Mouse (Mus musculus) hindbrain, embryonic 12.5 days (tissue): ENCODE results near the gene Il23a. TPM values are rescaled to one million over a fixed set of nuclear protein-coding genes. Genes with fewer than 3 reads are reported as not detected.
A peak's percentile ranks its signal among the peaks of the same experiment; 100 is the strongest.

ENCODE experiments used
- ATAC-seq: fragments of 200-750 bp; cut with Nextera tagmentation; 2 replicates; pipeline ENCODE4 v1.8.0; 2017; ENCODE audit warnings: moderate TSS enrichment; ENCODE audit not compliant: low FRiP score
- H3K27ac ChIP-seq: fragments of 300-500 bp; sonication (generic); 2 replicates; pipeline ENCODE4 v1.5.1; 2016; ENCODE audit warnings: mild to moderate bottlenecking
- H3K27me3 ChIP-seq: fragments of 300-500 bp; sonication (generic); 2 replicates; pipeline ENCODE4 v1.6.1; 2016; ENCODE audit warnings: mild to moderate bottlenecking
- H3K36me3 ChIP-seq: fragments of 300-500 bp; sonication (generic); 2 replicates; pipeline ENCODE4 v1.6.1; 2016; ENCODE audit warnings: mild to moderate bottlenecking
- H3K4me1 ChIP-seq: fragments of 300-500 bp; sonication (generic); 2 replicates; pipeline ENCODE4 v1.6.1; 2016
- H3K4me2 ChIP-seq: fragments of 300-500 bp; sonication (generic); replicated peaks from 2 replicates; pipeline ENCODE4 v1.6.1; 2016; ENCODE audit warnings: mild to moderate bottlenecking
- H3K4me3 ChIP-seq: fragments of 300-500 bp; sonication (generic); 2 replicates; pipeline ENCODE4 v1.5.1; 2016; ENCODE audit warnings: mild to moderate bottlenecking
- H3K9ac ChIP-seq: fragments of 300-500 bp; sonication (generic); 2 replicates; pipeline ENCODE4 v1.6.1; 2016; ENCODE audit warnings: mild to moderate bottlenecking, moderate library complexity
- H3K9me3 ChIP-seq: fragments of 300-500 bp; sonication (generic); replicated peaks from 2 replicates; pipeline ENCODE4 v1.6.1; 2016; ENCODE audit warnings: mild to moderate bottlenecking
- WGBS: fragments of 180-500 bp; shearing (Covaris S2); methylation state at CpG from one replicate; pipeline ENCODE4 v1.1.7; 2016; 5-methylcytosine and 5-hydroxymethylcytosine counted together
- polyA plus RNA-seq: library from polyadenylated mRNA; unstranded; fragments of >200 nt; fragmentation: Nextera tagmentation; extraction: Ambion mirVana; gene quantifications from 2 replicates; pipeline ENCODE4 v1.2.1, GENCODE M21; 2016

Gene Il23a
- polyA plus RNA-seq, result 0.22 TPM in 1 of 2 replicates, not detected in the other

DNA sequence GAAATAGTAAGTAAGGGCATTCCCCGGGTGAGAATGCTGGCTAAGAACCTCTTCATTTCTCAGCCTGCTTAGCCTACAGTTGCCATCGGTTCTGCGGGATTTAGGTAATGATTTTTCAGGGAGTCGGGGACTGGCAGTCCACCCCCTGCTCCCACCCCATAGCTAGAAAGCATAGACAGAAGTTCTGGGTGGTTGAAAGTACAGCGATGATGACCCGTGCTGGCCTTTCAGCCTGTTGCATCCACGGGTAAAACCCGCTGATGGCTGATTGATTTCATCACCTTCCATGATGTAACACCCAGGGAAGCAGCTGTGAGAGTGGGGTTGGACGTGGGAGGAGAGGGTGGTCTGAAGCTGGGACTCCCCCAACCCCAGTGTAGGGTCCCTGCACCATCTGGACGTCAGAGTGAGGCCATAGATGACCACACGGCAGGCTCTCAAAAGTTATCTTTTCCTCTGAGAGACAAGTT, at the start of gene Il23a:
Gene Il23a (minus strand): TSS at position 51 of the 470 bp plus-strand sequence.
- no peak within 1 kb of the TSS for H3K9ac ChIP-seq
- H3K9me3 ChIP-seq, result no peaks in the 10 kb centered on the region
- WGBS, result 83% methylated on average over 11 of the region's 11 CpGs
- H3K27ac ChIP-seq, result no peak within 1 kb of the TSS
- H3K36me3 ChIP-seq, result no peaks in the 10 kb centered on the region
- ATAC-seq, result no peak
- no peak within 1 kb of the TSS for H3K4me2 ChIP-seq
- H3K27me3 ChIP-seq, result peaks cover 3% of the 10 kb centered on the region; the same call in 1 of the 2 replicates
- H3K4me3 ChIP-seq, result no peak within 1 kb of the TSS
- H3K4me1 ChIP-seq, result peaks cover 9% of the 10 kb centered on the region

DNA sequence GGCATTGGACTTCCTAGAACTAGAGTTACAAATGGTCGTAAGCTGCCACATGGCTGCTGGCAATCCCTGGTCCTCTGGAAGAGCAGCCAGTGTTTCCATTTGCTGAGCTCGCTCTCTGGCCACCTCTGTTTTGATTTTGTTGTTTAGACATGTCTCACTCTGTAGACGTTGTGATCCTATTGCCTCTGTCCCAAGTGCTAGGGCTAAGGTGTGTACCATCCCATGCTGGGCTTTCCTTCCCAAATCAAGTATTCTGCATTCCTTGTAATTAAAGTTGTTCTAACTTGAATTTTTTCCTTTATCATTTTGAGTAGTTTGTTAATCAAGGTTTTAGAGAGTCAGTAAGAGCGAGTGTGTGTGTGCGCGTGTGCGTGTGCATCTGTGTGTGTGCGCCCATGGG, 49.0 kb upstream of the Il23a start:
- no peaks in the 10 kb centered on the region for H3K27me3 ChIP-seq
- no peak for ATAC-seq
- WGBS, result 94% methylated on average over 8 of the region's 8 CpGs

DNA sequence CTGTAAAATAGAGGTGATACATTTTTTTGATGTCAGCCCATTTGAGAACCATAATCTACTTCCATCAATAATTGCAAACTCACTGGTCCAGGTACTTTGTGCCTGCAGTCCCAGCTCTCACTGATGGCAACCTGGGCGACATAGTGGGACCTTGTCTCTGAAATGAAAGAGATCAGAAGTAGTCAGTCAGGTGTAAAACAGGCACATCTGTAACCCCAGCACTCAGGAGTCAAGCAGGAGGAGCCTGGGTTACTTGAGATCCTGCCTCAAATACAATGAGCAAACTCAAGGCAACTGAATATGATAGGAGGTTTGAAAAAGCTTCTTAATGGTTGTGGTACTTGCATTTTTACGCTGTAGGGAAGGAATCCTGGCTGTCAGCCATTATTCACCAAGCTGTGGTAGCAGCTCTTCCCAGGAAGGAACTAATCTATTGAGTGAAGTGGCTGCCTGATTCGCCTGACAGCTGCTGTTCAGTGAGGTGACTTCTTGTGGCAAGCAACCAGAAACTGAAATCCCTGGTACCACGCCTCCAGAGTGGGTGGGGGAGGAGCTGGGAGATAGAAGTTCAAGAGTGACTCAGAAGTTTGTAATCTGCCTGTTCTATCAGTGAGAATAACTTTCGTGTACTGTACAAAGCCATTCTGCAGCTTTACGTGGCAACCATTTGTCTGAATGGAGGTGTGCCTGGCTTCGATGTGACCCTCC, 46.2 kb upstream of the Il23a start:
- Histone ChIP-seq H3K36me3 (peaks cover 6% of the 10 kb centered on the region; the same call in 1 of the 2 replicates), H3K27ac (no peak overlapping the region), H3K4me3 (no peak overlapping the region), H3K9me3 (no peaks in the 10 kb centered on the region), H3K27me3 (no peaks in the 10 kb centered on the region), H3K9ac (no peak overlapping the region), H3K4me1 (peaks cover 7% of the 10 kb centered on the region; the same call in 1 of the 2 replicates), H3K4me2 (no peak overlapping the region)
- ATAC-seq, result no peak
- WGBS, result 72% methylated on average over 7 of the region's 7 CpGs

More for the DNA sequence above, 49.0 kb upstream of the Il23a start:
- H3K4me1 ChIP-seq, result peaks cover 7% of the 10 kb centered on the region; the same call in 1 of the 2 replicates
- no peak overlapping the region for H3K27ac ChIP-seq
- no peaks in the 10 kb centered on the region for H3K9me3 ChIP-seq
- H3K4me2 ChIP-seq, result no peak overlapping the region
- H3K36me3 ChIP-seq, result peaks cover 32% of the 10 kb centered on the region
- no peak overlapping the region for H3K4me3 ChIP-seq
- no peak overlapping the region for H3K9ac ChIP-seq

DNA sequence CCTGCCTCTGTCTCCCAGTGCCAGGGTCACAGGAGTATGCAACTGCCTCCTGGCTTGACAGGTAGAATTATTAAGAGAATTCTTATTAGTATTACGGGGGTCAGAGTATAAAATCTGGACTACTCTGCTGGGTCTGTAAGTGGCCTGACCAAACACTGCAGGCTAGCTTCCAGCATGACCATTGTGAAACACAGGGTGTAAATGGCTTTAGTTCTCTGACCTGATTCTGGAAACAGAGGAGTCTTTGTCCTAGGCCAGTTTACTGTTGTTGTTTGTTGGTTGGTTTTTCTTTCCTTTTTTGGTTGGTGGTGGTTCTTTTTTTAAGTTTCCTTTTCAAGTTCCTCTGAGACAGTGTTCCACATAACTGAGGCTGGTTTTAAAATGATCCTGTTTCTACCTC, 44.9 kb upstream of the Il23a start:
- H3K4me1 ChIP-seq, result peaks cover 19% of the 10 kb centered on the region
- no peak for ATAC-seq

DNA sequence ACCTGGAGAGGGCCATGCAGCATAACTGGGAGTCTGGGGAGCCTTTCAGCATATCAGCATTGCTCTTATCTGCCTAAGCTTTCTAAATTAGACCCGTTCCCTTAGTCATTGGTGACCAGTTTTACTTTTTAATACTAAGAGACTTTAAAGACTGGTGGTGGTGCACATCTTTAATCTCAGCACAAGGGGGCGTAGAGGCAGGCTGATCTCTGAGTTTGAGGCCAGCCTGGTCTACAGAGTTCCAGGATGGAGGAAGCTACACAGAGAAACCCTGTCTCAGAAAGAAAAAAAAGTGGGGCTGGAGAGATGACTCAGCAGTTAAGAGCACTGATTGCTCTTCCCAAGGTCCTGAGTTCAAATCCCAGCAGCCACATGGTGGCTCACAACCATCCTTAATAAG, 41.7 kb upstream of the Il23a start:
- ATAC-seq, result no peak
- Histone ChIP-seq H3K4me1 (peaks cover 28% of the 10 kb centered on the region), H3K9ac (no peak overlapping the region), H3K4me3 (no peak overlapping the region), H3K4me2 (no peak overlapping the region), H3K36me3 (no peaks in the 10 kb centered on the region), H3K27me3 (no peaks in the 10 kb centered on the region), H3K27ac (no peak overlapping the region), H3K9me3 (no peaks in the 10 kb centered on the region)
- 80% methylated on average over 2 of the region's 2 CpGs for WGBS

More for the DNA sequence above, 44.9 kb upstream of the Il23a start:
- H3K36me3 ChIP-seq, result no peaks in the 10 kb centered on the region
- no peaks in the 10 kb centered on the region for H3K27me3 ChIP-seq
- H3K9me3 ChIP-seq, result no peaks in the 10 kb centered on the region
- WGBS, result 92% methylated on average over 1 of the region's 1 CpGs
- H3K27ac ChIP-seq, result no peak overlapping the region
- H3K4me2 ChIP-seq, result no peak overlapping the region
- no peak overlapping the region for H3K4me3 ChIP-seq
- H3K9ac ChIP-seq, result no peak overlapping the region

DNA sequence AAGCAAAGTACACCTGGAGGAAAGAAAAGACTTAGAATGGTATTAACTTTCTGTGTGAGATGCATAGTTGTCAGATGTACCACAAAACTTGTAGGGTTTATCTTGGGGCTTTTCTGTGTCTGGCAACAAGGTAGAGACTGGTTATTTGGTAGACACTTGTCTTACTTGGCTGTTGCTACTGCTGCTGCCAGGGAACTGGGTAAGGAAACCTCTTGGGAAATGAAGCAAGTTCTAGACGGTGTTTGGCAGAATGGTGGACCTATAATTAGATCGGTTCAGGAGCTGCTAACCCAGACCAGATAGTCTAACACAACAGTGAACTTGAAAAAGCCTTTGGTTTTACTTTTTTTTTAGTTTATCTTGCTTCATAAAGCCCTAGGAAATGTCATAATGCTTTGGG, 40.4 kb upstream of the Il23a start:
- WGBS, result 91% methylated on average over 2 of the region's 2 CpGs

DNA sequence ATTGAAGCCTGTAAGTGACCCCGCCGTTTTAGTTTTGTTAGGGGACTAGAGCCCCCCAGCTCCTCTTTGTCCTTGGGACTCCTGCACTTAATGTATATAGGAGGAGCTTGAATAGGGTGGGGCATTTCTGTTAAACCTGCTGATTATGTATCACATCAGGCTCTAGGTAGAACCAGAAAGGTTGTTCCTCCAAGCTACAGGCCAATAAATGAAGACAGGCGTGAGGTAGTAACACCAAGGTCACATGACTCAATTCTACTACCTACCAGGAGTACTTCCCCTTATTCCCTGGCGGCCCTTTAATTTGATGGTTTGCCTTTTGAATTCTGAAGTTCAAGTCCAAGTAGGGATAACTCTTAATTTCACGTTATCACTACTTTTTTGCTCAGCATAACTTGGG, 39.9 kb upstream of the Il23a start:
- peaks cover 21% of the 10 kb centered on the region for H3K4me1 ChIP-seq
- no peak for ATAC-seq
- H3K4me2 ChIP-seq, result peak overlapping the region; percentile 93
- H3K4me3 ChIP-seq, result peak overlapping the region; percentile 79
- H3K9ac ChIP-seq, result peak overlapping the region; percentile 90
- WGBS, result 18% methylated on average over 5 of the region's 5 CpGs
- H3K27ac ChIP-seq, result peak overlapping the region; percentile 93
- no peaks in the 10 kb centered on the region for H3K36me3 ChIP-seq
- no peaks in the 10 kb centered on the region for H3K27me3 ChIP-seq
- H3K9me3 ChIP-seq, result no peaks in the 10 kb centered on the region

More for the DNA sequence above, 40.4 kb upstream of the Il23a start:
- 0 out of 2 replicates have a peak overlapping the region, but pooled peaks have one; percentile 90 for H3K9ac ChIP-seq
- no peaks in the 10 kb centered on the region for H3K36me3 ChIP-seq
- H3K4me3 ChIP-seq, result peak overlapping the region; percentile 79; the same call in 1 of the 2 replicates
- no peak for ATAC-seq
- H3K4me1 ChIP-seq, result peaks cover 21% of the 10 kb centered on the region
- H3K4me2 ChIP-seq, result peak overlapping the region; percentile 93
- no peak overlapping the region for H3K27ac ChIP-seq
- H3K27me3 ChIP-seq, result no peaks in the 10 kb centered on the region
- no peaks in the 10 kb centered on the region for H3K9me3 ChIP-seq

DNA sequence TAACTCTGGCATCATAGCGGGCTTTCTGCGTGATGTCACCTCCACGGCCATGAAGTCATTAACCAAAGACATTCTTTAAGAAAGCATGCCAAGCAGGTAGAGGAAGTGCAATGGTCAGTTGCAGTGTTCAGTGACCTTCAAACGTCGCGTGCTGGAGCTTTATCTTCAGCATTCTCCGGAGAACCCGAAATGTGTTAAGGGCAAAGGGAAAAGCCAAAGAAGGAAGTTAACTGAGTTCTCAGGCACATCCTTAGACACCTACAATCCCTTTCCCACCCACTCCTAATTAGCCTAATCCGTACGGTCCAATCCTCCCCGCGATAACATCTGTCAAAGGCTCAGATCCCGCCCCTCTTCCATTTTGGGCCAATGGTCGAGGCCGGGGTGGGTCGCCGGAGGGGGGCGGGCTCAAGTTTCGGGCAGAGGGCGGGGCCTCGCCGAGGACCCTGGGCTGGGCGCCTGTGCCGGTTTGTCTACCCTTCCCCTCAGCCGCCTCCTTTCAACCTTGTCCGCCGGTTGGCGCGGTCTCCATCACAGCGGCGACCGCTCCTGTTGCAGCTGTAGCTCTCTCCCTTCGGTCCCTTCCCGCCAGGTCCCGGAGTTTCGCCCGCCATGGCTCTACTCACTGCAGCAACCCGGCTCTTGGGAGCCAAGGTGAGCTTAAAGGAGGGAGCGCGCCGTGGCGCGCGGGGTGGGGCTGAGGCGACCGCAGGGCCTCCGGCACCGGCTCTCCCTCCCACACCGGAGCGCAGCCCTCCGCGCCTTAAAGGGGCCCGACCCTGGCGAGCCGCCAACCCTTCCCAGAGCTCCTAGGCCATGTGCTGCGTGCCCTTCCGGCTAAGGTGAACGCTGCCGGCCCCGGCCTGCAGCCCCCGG, 39.0 kb upstream of the Il23a start, which contains the start of gene Cs:
Gene Cs (plus strand): TSS at position 429 of the 876 bp plus-strand sequence.
- WGBS, result 3% methylated on average over 60 of the region's 61 CpGs
- H3K36me3 ChIP-seq, result no peaks in the 10 kb centered on the region
- peak within 1 kb of the TSS; percentile 93 for H3K27ac ChIP-seq
- no peaks in the 10 kb centered on the region for H3K27me3 ChIP-seq
- H3K4me2 ChIP-seq, result peak within 1 kb of the TSS; percentile 93
- peak within 1 kb of the TSS; percentile 90 for H3K9ac ChIP-seq
- H3K9me3 ChIP-seq, result no peaks in the 10 kb centered on the region
- peaks cover 21% of the 10 kb centered on the region for H3K4me1 ChIP-seq
- ATAC-seq, result peak; percentile 99
- H3K4me3 ChIP-seq, result peak within 1 kb of the TSS; percentile 79

DNA sequence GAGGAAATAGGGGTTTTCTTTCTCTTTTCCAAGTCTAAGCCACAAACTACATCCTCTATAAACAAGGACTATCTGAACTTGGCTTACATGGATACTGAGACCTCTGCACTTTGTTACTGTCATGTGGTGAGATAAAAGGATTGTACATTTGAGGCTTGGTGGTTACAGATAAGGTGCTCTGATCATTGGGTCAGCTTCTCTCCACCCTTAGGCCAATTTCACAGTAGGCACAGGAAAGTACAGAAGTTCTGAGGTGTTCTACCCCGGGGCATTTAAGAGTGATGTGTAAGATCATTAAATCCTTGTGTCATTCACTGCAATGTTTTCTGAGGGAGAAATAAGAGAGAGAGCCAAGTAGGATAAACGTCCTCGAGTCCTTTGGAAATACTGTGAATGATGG, 38.0 kb upstream of the Il23a start:
- WGBS, result 86% methylated on average over 3 of the region's 3 CpGs

DNA sequence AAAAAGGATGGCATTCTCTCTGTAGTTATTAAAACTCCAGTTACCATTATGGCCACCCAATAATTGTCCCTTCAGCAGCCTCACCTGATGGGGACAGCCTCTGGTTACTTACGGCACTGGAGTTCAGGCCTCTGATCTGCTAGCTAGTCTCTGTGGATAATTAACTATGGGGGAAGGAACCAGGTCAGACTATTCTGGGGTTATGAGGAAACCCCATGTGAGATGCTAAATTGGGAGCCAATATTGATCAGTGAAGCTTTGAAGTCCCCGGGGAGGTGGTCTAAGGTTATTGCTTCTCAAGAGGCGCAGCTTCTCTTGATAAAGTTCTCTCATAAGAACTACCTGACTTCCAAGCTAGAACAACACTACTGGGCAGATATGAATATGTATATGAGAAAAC, 37.6 kb upstream of the Il23a start:
- Histone ChIP-seq H3K9ac (no peak overlapping the region), H3K4me2 (no peak overlapping the region; the same call in 1 of the 2 replicates), H3K9me3 (no peaks in the 10 kb centered on the region), H3K27ac (no peak overlapping the region), H3K4me1 (peaks cover 21% of the 10 kb centered on the region), H3K27me3 (no peaks in the 10 kb centered on the region), H3K4me3 (no peak overlapping the region), H3K36me3 (no peaks in the 10 kb centered on the region)
- ATAC-seq, result no peak
- 98% methylated on average over 3 of the region's 3 CpGs for WGBS

More for the DNA sequence above, 38.0 kb upstream of the Il23a start:
- Histone ChIP-seq H3K4me1 (peaks cover 21% of the 10 kb centered on the region), H3K36me3 (no peaks in the 10 kb centered on the region), H3K4me3 (peak overlapping the region; percentile 79; the same call in 1 of the 2 replicates), H3K9ac (no peak overlapping the region), H3K4me2 (peak overlapping the region; percentile 93), H3K9me3 (no peaks in the 10 kb centered on the region), H3K27me3 (no peaks in the 10 kb centered on the region), H3K27ac (no peak overlapping the region)
- no peak for ATAC-seq

DNA sequence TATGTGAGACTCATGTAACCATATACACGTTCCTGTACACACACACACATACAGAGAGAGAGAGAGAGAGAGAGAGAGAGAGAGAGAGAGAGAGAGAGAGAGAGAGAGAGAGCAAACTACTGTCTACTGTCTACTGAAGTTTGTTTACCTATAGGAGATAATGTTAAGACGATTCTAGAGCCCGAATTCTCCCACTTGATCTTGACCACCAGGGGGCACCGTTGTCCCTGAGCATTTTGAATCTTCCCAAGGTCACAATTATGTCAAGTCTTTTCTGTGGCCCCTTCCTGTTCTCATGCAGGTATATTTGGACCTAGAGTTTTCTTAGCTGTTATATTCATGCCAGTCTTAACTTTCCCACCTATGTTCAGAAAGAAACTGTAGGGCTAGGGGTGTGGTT, 37.0 kb upstream of the Il23a start:
- H3K9me3 ChIP-seq, result no peaks in the 10 kb centered on the region
- 3% methylated on average over 4 of the region's 4 CpGs for WGBS
- no peak for ATAC-seq

More for the DNA sequence above, 37.0 kb upstream of the Il23a start:
- H3K27me3 ChIP-seq, result no peaks in the 10 kb centered on the region
- H3K4me1 ChIP-seq, result peaks cover 21% of the 10 kb centered on the region
- no peak overlapping the region for H3K27ac ChIP-seq
- no peak overlapping the region for H3K9ac ChIP-seq
- H3K4me3 ChIP-seq, result no peak overlapping the region
- H3K4me2 ChIP-seq, result no peak overlapping the region
- no peaks in the 10 kb centered on the region for H3K36me3 ChIP-seq
